Mouse (Mus musculus): ENCODE data around the gene 1700011L22Rik.
A peak's percentile ranks its signal among the peaks of the same experiment; 100 is the strongest.

1700011L22Rik gene

GRCm38 (mm10) chr8:79239320-79239719 lies 9.1 kb downstream of the 1700011L22Rik start:
- no peak for DNase-seq (ENCODE audit: low read depth)

- DNase-seq (ENCODE audit: low read depth), result no peak
Measured at GRCm38 (mm10) chr8:79229266-79229888, 19.0 kb downstream of the 1700011L22Rik start.

GRCm38 (mm10) chr8:79227916-79228315 lies 20.5 kb downstream of the 1700011L22Rik start:
- DNase-seq (ENCODE audit: low read depth), result no peak

- DNase-seq (ENCODE audit: low read depth), result no peak
Measured at GRCm38 (mm10) chr8:79227194-79227593, 21.2 kb downstream of the 1700011L22Rik start.

- DNase-seq (ENCODE audit: low read depth), result no peak
Measured at GRCm38 (mm10) chr8:79226046-79226445, 22.3 kb downstream of the 1700011L22Rik start.

GRCm38 (mm10) chr8:79225586-79225985 lies 22.8 kb downstream of the 1700011L22Rik start:
- DNase-seq (ENCODE audit: low read depth), result peak; percentile 38

- DNase-seq (ENCODE audit: low read depth), result no peak
Measured at GRCm38 (mm10) chr8:79224363-79224762, 24.0 kb downstream of the 1700011L22Rik start.

- no peak for DNase-seq (ENCODE audit: low read depth)
Measured at GRCm38 (mm10) chr8:79222752-79223141, 25.6 kb downstream of the 1700011L22Rik start.

GRCm38 (mm10) chr8:79222106-79222751 lies 26.1 kb downstream of the 1700011L22Rik start:
- DNase-seq (ENCODE audit: low read depth), result no peak

- DNase-seq (ENCODE audit: low read depth), result no peak
Measured at GRCm38 (mm10) chr8:79211630-79212029, 36.7 kb downstream of the 1700011L22Rik start.

GRCm38 (mm10) chr8:79209641-79210358 lies 38.6 kb downstream of the 1700011L22Rik start:
- peak; percentile 17 for DNase-seq (ENCODE audit: low read depth)

- no peak for DNase-seq (ENCODE audit: low read depth)
Measured at GRCm38 (mm10) chr8:79208691-79209640, 39.4 kb downstream of the 1700011L22Rik start.

GRCm38 (mm10) chr8:79208181-79208580 lies 40.2 kb downstream of the 1700011L22Rik start:
- DNase-seq (ENCODE audit: low read depth), result no peak

GRCm38 (mm10) chr8:79206895-79207294 lies 41.5 kb downstream of the 1700011L22Rik start:
- DNase-seq (ENCODE audit: low read depth), result no peak

GRCm38 (mm10) chr8:79201446-79202147 lies 46.8 kb downstream of the 1700011L22Rik start:
- no peak for DNase-seq (ENCODE audit: low read depth)

GRCm38 (mm10) chr8:79198675-79199074 lies 49.7 kb downstream of the 1700011L22Rik start:
- DNase-seq (ENCODE audit: low read depth), result no peak

GRCm38 (mm10) chr8:79196481-79196880 lies 51.9 kb downstream of the 1700011L22Rik start:
- no peak for DNase-seq (ENCODE audit: low read depth)

GRCm38 (mm10) chr8:79190071-79190470 lies 58.3 kb downstream of the 1700011L22Rik start:
- DNase-seq (ENCODE audit: low read depth), result no peak

- no peak for DNase-seq (ENCODE audit: low read depth)
Measured at GRCm38 (mm10) chr8:79185488-79185887, 62.9 kb downstream of the 1700011L22Rik start.

GRCm38 (mm10) chr8:79179678-79180077 lies 68.7 kb downstream of the 1700011L22Rik start:
- DNase-seq (ENCODE audit: low read depth), result no peak

GRCm38 (mm10) chr8:79175991-79176390 lies 72.4 kb downstream of the 1700011L22Rik start:
- no peak for DNase-seq (ENCODE audit: low read depth)

All from c-Kit-positive CD71-negative TER-119-negative erythroid progenitor cells, embryonic 14.5 days (primary cell).